Mouse (Mus musculus): ENCODE measurements at regions not wholly inside any gene's neighbourhood (a gene's known extent, or its start where the extent isn't known, plus 50 kb on each side); places are given as distances from the start of the nearest gene placed in this dataset.
A peak's percentile ranks its signal among the peaks of the same experiment; 100 is the strongest.

GRCm38 (mm10) chr8:26811533-26812236 lies 165.4 kb upstream of the Zfp703 start:
- peak; percentile 89 for DNase-seq (ENCODE audit: low spot score)

- DNase-seq (ENCODE audit: low spot score): peak; percentile 23
Observed at GRCm38 (mm10) chr8:26813198-26813815, 163.8 kb upstream of the Zfp703 start.

GRCm38 (mm10) chr8:26815020-26815584 lies 162.0 kb upstream of the Zfp703 start:
- DNase-seq (ENCODE audit: low spot score): no peak

- DNase-seq (ENCODE audit: low spot score): no peak
Observed at GRCm38 (mm10) chr8:26816977-26817376, 160.1 kb upstream of the Zfp703 start.

GRCm38 (mm10) chr8:26824189-26824941 lies 152.8 kb upstream of the Zfp703 start:
- no peak for DNase-seq (ENCODE audit: low spot score)

GRCm38 (mm10) chr8:26828311-26828909 lies 148.7 kb upstream of the Zfp703 start:
- DNase-seq (ENCODE audit: low spot score): peak; percentile 90

- DNase-seq (ENCODE audit: low spot score): no peak
Observed at GRCm38 (mm10) chr8:26829313-26829712, 147.8 kb upstream of the Zfp703 start.

- no peak for DNase-seq (ENCODE audit: low spot score)
Observed at GRCm38 (mm10) chr8:26831148-26831547, 146.0 kb upstream of the Zfp703 start.

GRCm38 (mm10) chr8:26831790-26832189 lies 145.3 kb upstream of the Zfp703 start:
- DNase-seq (ENCODE audit: low spot score): no peak

- peak; percentile 81 for DNase-seq (ENCODE audit: low spot score)
Observed at GRCm38 (mm10) chr8:26832546-26832945, 144.6 kb upstream of the Zfp703 start.

GRCm38 (mm10) chr8:26833297-26833696 lies 143.8 kb upstream of the Zfp703 start:
- peak; percentile 70 for DNase-seq (ENCODE audit: low spot score)

- no peak for DNase-seq (ENCODE audit: low spot score)
Observed at GRCm38 (mm10) chr8:26833784-26834183, 143.3 kb upstream of the Zfp703 start.

GRCm38 (mm10) chr8:26834604-26835003 lies 142.5 kb upstream of the Zfp703 start:
- no peak for DNase-seq (ENCODE audit: low spot score)

GRCm38 (mm10) chr8:26835076-26835475 lies 142.0 kb upstream of the Zfp703 start:
- no peak for DNase-seq (ENCODE audit: low spot score)

GRCm38 (mm10) chr8:26835616-26836015 lies 141.5 kb upstream of the Zfp703 start:
- DNase-seq (ENCODE audit: low spot score): no peak

- DNase-seq (ENCODE audit: low spot score): no peak
Observed at GRCm38 (mm10) chr8:26836552-26836951, 140.6 kb upstream of the Zfp703 start.

- peak; percentile 87 for DNase-seq (ENCODE audit: low spot score)
Observed at GRCm38 (mm10) chr8:26840286-26840685, 136.8 kb upstream of the Zfp703 start.

- DNase-seq (ENCODE audit: low spot score): no peak
Observed at GRCm38 (mm10) chr8:26840745-26841680, 136.1 kb upstream of the Zfp703 start.

- no peak for DNase-seq (ENCODE audit: low spot score)
Observed at GRCm38 (mm10) chr8:26843714-26844113, 133.4 kb upstream of the Zfp703 start.

- no peak for DNase-seq (ENCODE audit: low spot score)
Observed at GRCm38 (mm10) chr8:26844132-26844808, 132.9 kb upstream of the Zfp703 start.

- no peak for DNase-seq (ENCODE audit: low spot score)
Observed at GRCm38 (mm10) chr8:26844809-26845143, 132.3 kb upstream of the Zfp703 start.

Measured in adipocyte (in vitro differentiated cells).